Mouse (Mus musculus) cortical plate, adult 2 months (tissue): Measurements from ENCODE around the gene Nradd.

Experiments used
- CTCF ChIP-seq: fragments of 200-500 bp; IDR thresholded peaks from 2 replicates; pipeline ENCODE4 v1.5.1; 2011; ENCODE audit warnings: mild to moderate bottlenecking, control low read depth, low read length; ENCODE audit not compliant: insufficient read depth; ENCODE audit errors: extremely low read depth
- POLR2A ChIP-seq: fragments of 200-500 bp; IDR thresholded peaks from 2 replicates; pipeline ENCODE4 v1.6.1; 2011; ENCODE audit warnings: mild to moderate bottlenecking, low read length, control low read depth; ENCODE audit not compliant: insufficient read depth; ENCODE audit errors: extremely low read depth

GRCm38 (mm10) chr9:110657474-110658078 lies 33.3 kb upstream of the Nradd start:
- TF ChIP-seq CTCF (no peak), POLR2A (no peak)
